Mouse (Mus musculus) layer of hippocampus, postnatal 14 days (tissue): ENCODE measurements at regions not wholly inside any gene's neighbourhood (a gene's known extent, or its start where the extent isn't known, plus 50 kb on each side); places are given as distances from the start of the nearest gene placed in this dataset.

ENCODE experiments used
- DNase-seq, 2 experiments: peaks; one replicate each; pipeline ENCODE4 v3.0.0; 2021 to 2022; ENCODE audit warnings: low spot score in 2 of 2, mixed read lengths in 1 of 2

DNA sequence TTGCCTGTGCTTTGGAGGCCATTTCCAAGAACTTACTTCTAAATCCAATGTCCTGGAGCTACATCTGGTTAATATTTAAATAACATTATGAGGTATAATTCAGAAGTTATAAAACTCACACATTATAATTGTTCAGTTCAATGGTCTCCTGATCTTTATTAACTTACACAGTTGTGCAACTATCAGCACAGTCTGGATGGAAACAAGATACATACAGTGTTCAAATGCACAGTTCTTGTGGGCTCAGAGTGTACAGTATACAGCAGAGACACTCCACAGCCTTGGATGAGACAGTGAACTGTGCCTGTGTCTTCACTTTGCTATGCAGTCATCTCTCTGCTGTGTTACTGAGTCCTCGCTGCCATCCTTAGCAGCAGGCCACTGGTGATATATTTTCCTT, 121.8 kb upstream of the Zfand5 start:
- no peak for DNase-seq

DNA sequence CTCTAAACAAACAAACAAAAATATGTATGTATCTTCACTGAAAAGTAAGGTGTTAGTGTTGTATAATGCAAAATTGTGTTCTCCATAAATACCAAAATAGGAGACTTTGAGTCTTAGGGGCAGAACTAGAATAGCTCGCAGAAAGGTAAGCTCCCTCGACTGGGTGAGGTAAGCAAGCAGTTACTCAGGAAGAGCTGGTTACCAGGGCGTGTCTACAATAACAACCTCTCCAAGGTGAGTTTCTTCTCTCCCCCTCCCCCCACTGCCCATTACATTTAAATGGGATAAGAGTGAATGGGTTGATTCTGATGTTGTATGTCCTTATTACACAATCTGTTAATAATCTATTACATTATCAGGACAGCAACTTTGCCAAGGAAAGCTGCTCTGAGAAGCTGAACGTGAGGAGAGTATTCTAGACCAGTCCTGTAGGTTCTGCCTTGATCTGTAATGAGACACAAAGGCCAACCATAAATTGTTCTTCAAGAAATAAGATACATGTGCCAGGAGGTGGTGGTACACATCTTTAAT, 125.2 kb upstream of the Zfand5 start:
- no peak for DNase-seq

DNA sequence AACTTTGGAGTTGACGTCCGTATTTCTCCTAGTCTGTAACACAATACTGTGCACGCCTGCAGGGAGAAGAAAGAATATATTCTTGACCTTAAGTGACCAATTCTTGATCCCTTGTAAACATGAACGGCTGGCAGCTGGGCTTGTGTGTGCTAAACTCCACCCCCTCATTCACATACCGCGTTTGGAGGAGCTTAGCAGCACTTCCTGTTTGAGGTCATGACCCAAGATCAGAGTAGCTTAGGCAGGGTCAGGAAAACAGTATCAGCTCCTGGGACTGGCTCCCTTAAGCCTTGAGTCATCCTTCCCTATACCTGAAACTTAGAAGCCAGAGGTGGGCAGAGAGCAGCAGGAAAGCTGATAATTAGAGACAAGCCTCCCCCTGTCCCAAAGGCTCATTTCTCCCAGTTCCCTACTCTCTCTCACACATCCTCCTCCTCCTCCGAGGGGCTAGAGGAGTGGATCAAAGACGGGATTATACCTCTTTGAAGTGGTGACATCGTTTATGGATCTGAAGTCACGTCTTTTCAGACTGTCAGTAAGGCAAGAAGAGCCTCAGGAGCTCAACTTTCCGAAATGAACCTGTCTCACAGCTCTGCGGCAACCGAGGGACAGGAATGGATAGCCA, 127.3 kb upstream of the Zfand5 start:
- no peak for DNase-seq

DNA sequence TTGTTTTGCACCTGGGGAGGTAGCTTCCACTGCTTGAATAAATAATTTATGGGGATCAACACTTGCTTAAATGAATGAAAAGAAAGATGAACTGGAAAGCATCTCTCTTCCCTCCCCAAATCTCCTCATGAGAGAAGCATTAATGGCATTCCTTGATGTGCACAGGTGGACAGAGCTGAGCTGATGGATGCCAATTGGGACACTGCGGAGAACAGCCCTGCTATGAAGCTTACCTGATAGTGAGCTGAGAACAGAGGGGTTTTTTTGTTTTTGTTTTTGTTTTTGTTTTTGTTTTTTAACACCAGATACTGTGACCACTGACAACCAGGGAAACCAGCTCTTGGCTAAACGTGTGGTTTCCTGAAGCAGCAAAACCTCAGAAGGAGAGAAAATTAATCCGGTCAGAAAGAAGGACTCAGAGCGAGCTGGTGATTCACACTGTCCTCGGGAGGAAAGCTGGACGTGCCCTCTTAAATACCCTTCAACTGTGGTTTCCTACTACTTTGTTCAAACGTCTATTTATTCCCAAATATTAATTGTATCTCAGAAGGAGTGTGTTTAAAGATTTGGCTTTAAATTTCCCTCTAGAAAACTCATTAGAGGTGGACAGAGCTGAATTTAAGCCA, 128.0 kb upstream of the Zfand5 start:
- no peak for DNase-seq

DNA sequence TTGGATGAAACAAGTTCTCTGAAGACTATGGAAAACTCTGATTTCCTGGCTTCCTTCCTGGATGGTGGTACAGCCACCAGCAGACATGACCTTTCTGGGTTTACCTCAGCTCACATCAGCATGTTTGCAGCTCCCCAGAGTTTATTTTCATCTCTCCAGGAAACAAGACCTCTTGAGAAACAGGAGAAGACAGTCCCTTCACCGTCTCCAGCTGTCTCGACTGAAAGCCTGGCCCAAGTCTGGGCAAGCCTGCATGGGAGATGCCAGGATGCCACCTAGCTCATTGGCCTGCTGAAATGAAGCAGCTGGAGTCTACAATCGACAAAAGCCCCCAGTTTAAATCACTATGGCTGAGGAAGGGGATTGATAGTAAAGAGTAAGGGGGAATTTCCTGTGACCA, 131.6 kb upstream of the Zfand5 start:
- DNase-seq: no peak

DNA sequence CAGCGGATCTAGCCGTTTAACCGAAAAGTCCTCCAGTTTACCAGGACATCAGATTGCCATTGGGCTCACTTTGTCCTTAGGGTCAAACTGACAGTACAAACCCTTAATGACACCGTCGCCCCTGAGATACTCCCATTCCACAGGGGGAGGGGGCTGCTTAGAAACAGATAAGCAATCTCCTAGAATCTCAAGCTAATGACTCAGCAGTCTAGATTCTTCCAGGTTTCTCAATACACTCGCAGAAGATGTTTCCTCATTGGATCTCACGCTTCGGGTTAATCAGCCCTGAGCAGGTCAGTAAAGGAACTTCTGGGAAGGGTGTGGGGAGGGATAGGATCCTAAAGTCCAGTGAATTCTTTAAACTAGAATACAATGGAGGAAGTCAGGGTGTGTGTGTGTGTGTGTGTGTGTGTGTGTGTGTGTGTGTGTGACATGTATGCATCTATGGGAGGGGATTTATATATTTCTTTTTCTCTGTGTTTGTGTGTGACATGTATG, 133.0 kb upstream of the Zfand5 start:
- no peak for DNase-seq

DNA sequence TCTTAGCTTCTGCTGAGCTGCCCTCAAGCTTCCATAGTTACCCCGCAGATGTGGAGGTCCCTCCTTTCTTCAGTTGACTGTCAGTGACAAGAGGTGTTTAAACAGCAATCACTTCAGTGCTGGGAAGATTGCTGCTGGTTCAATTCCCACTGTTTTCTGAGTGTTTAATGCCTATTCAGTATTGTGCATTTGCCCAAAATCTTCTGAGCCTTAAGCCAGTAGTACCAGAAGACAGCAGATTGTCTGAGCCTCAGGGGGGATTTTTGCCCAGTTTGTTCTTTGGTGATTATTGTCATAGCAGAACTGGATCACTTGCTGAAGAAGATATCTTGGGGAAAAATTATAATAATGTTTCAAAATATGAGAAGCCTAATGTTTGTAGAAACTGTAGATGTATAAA, 135.3 kb upstream of the Zfand5 start:
- DNase-seq: no peak

DNA sequence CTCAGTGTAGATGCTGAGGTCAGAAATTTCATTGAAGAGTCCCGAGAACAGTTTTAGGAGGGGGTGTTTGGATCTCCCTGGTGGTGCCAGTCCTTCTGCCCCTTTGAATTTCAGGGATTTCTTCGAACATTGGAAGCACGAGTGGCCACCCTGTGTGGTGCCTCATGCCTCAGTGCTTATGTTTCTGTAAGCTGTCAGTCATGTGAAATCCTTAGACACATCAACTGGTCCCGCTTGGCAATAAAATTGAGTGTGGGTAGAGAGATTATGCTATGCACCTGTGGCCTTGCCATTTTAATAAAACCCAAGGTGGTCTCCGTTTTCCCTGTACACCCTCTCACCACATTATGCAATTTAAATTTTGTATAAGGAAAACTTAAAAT, 136.1 kb upstream of the Zfand5 start:
- no peak for DNase-seq

DNA sequence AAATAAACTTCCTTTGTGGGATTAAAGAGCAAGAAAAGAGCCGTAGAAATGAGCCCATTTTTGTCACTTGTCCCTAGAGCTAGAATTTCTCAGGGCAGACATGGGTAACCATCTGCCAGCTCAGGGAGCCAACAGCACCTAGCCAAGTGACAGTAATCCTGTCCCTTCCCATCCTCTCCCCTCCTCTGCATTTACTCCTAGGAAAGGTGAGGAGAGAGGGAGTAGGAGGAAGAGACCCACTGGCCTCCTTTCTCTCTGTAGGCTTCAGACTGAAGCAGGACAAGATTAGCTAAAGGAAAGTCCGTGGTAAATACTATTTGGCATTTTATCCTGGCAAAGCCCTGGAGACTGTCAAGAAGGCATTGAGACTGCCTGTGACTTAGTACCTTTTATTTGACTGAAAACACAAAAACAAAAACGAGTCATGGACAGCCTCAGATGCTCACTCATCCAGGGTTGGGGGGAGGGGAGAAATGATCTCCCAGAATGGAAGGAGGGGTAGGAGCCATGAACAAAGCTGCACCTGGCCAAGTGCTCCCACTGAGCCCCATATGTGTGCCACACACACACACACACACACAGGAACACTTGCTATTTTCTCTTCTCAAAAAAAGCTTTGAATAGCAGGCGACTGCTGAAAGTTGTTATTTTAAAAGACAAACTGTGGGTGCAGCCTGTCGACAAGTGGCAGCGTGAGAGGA, 136.6 kb upstream of the Zfand5 start:
- peak; percentile 24 to 64 for DNase-seq

DNA sequence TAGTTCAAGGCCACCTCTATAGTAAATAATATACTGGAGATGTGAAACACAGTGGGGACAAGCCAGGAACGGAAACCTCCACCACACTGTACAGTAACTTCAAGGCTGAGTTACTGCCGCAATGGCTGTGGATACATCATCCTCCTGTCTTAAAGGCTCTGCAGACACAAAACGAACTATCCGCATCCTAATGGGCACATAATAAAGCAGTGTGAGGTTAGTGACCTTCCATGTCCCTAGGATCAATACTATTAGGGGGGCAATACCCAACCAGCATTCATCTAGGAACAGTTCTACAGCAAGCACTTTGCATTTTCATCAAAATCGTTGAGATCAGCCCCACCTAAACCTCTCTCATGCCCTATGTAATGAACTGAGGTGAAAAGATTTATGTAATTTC, 142.4 kb upstream of the Zfand5 start:
- DNase-seq: no peak

DNA sequence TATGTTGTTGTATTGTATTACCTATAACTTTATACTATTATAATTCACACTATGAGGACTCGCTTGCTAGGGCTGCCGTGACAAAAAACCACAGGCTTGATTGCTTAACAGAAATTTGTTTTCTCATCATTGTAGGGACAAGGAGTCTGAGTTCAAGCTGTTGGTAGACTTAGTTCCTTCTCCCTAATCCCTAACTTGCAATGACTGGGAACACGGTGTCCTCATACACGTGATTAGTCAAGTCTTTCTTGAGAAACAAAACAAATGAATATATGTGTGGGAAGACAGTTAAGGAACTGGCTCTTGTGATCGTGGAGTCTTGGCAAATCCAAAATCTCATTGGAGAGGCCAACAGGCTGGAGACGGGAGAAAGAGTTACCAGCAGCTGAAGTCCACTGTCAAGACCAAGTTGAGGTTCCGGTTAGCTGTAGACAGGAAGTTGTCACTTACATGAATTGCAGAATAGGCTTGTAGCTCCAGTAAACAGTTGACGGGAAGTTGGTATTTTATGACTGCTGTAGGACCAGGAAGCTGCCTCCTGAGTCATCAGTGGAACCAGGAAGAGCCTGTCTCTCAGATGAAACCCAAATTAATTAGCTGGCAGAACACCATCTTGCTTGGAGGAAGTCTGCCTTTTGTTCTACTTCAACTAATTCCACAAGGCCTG, 144.9 kb upstream of the Zfand5 start:
- DNase-seq: peak in 1 of 2 experiments; percentile 10

DNA sequence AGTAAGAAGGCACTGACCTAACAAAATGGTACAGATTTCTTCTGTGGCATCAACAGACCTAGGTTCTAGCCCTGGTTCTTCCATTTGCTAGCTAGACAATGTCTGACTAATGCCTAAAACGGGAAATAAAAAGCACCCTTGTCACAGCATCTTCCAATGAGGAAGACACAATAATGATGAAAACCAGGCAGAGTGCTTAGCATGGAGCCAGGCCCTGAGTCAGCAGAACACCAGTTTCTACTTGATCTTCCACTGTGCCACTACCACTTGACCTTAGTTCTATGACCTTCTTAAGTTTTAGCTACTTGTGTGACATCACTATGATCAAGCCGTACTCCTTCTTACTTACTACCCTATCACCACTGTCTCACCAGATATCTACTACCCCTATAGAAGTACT, 145.4 kb upstream of the Zfand5 start:
- DNase-seq: no peak

DNA sequence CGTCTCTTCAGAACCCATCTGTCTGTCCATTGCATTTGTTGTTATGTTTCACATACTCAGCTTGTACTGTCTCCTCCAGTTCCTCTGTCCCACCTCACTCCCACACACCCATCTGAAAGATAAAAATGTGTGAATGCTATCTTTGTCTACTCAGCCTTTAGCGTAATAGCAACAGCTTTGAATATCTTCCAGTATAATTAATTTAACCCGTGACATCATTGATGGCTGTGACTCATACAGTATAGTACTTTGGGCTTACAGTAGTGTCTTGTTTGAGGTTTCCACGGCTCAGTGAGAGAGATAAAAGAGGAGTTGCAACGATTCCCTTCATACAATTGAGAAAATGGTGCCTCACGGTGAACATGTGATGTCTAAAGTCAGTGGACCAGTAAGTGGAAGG, 152.6 kb upstream of the Zfand5 start:
- DNase-seq: peak in 1 of 2 experiments; percentile 40

DNA sequence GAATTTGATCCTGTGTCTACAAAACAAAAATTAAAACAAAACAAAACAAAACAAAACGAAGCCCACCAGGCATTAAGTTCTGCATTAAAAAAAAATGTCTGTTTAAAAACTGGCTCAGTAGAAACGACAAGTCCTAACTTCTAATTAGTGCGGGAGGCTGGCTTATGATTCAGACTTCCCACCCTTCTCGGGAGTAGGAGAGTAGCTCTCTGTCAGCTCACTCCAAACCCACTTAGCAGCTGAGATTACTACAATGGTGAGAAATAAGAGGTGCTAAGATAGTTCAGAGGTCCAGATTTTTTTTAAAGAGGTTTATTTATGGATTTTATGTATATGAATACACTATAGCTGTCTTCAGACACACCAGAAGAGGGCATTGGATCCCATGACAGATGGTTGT, 153.3 kb upstream of the Zfand5 start:
- DNase-seq: no peak

DNA sequence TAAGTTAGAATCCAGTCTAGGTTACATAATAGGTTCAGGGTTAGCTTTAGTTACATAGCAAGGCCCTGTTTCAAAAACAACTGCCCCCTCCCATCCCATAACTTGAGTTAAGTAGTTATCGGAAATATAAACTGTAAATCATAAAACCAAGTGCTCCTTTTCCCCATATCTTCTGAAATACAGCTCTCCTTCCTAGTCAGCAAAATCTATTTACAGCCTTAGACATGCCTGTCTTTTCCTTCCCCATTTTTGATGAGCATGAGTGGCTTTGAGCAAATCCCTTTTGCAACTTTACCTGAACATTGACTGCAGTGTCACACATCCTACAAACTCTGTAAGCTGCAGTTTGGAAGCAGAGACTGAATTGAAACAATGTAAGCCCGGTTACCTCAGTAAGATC, 156.4 kb upstream of the Zfand5 start:
- no peak for DNase-seq

DNA sequence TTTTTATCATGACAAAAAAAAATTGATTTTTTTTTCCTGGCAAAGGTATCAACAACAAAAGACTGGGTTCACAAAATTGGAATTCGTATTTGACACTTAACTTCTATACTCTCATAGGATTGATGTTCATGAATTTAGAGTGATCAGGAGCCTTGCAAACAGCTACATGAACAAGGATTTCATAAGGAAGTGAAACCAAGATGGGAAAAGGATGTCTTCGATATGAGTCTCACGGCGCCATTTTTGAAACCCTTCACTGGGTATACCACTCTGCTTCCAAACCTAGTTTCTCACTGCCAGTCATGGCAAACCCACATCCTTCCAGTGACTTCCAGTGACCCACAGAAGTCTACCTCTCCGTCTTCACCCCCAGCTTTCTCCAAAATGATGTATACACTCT, 157.8 kb upstream of the Tmc1 start:
- DNase-seq: no peak

DNA sequence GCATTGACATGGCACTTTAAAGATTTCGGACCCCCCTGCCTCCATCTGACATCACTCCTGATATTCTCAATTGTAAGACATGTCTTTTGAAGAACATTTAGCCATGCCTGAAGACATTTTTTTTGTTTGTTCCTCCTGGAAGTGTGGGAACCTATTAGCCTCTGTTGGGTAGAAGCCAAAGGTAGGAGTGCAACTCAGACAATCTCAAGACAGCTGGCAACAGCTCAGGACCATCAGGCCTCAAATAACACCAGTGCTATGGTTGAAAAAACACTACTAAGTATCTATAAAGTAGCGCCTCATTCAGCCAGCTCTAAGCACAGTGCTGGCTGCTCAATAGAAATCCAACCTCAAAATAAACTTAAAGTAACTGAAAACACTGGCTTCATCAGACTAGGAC, 154.3 kb upstream of the Tmc1 start:
- DNase-seq: no peak

DNA sequence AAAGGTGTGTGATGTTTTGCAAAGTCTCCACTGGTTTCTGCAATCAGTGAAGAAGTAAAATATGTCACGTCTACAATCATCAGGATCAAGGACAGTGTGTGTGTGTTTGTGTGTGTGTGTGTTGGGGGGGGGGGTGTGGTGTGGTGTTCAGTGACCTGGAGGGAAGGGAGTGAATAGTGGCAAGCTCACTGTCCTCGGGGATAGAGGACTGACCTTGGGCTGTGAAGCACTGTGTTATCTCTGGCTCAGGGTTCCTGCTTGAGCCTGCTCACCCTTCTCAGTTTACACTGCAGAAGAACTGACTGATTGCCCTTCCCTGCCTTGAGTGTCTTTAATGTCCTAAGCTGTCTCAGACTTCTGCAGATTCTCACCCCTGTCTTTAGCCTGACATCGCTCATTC, 153.7 kb upstream of the Tmc1 start:
- DNase-seq: no peak

DNA sequence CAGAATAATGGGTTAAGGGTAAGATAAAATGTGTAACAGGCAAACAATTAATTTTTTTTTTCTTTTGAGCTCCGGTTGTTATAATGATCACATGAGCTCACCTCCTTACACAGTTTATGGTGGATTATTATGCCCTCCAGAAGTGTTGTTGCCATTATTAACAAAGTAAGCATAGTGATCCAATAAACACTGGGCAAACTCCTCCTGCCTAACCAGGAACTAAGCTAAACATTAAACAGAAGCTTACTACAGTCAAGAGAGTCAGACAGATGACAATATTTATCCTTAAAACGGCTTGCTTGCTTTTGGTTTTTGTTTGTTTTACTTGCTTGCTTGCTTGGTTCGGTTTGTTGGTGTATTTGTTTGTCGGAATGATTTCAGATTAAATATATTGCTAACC, 153.3 kb upstream of the Tmc1 start:
- no peak for DNase-seq

DNA sequence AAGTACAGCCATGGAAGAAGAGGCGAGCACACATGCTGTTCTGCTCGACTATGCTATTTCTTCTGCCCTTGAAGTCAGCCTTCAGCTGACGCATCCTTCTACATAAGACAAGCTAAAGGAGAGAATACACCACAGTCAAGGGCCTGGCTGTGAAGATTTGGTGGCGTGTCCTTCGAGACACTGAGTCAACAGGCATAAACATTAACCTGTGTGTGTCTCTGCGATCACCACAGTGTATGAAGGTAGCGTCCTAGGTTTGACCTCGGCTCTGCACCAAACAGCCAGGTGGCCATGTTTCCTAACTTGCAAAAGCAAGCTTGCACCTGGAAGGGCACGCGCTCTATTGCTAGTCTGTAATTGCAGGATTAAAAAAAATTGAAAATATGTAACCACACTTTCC, 152.8 kb upstream of the Tmc1 start:
- no peak for DNase-seq

DNA sequence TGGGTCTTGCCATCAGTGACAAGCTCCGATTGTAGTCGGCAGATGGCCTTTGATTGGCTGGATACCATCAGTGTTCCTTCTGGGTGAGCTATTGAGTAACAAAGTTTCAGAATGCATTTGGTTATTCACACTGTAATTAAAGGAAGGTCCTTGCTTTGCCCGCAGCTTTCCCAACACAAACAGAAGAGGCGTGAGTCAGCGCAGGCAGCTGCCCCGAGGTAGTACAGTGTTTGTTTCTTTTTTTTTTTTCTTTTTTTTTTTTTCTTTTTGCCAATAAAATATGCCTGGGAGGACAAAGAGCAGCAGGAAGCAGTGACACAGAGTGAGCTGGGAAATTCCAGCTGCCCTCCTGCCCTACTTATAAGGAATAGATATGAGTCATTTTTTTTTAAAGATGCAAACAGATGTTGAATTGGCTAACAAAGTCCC, 152.3 kb upstream of the Tmc1 start:
- peak in 1 of 2 experiments; percentile 31 for DNase-seq

DNA sequence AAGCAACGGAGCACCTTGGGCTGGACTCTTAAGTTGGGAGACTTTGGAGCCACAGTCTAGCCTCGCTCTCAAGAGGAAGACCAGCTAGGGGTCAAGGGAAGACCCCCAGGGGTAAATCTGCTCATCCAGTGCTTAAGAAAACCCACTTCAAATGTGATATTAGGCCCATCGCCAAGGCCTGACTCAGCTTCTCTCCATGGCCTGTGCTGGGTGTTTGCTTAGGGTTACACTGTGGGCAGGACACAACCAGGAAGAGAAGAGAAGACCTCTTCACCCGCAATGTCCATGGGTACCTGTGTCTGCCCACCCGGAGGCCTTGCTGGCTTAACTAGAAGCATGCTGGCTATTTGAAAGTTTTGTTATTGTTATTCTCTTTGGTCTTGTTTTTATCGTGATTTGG, 151.0 kb upstream of the Tmc1 start:
- DNase-seq: no peak
